Comparison of ENCODE assay signal across 8 mouse cellular contexts in the genomic region with DNA sequence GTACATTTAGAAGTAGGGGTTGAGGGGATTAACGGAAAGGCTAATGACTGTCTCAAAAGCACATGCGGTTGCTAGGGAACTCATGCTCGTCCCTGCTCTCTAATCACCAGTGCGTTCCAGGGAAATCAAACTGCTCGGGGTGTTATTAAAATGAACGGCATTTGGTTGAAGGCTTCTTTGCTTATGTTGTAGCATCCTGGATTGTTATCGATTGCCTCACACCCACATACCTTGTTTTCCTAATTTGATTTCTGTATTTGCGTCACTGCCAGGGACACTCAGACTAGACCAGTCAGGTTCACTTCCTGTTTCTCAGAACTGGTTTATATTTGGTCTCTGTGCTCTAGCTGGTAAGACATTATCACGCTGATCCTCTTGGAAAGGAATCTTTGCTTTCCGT.
DNase-seq lines count a peak whose midpoint lies in the region; ATAC-seq lines count a peak whose summit lies in the region.

No protein-coding gene starts in this region.

- H3K4me3 ChIP-seq in heart, embryonic 11.5 days (ENCODE audit: low read depth, low read length): no peak overlapping the region
- 0 out of 2 replicates have a peak overlapping the region, but pooled peaks have one; percentile 17 for H3K4me3 ChIP-seq in midbrain, embryonic 15.5 days

- H3K4me1 ChIP-seq in heart, embryonic 11.5 days (ENCODE audit: control insufficient read depth, insufficient read depth, low read length): peaks cover 13% of the 10 kb centered on the region; the same call in 1 of the 2 replicates
- H3K4me1 ChIP-seq in midbrain, embryonic 15.5 days: peaks cover 45% of the 10 kb centered on the region

- peaks cover 40% of the 10 kb centered on the region for H3K27me3 ChIP-seq in heart, embryonic 11.5 days (ENCODE audit: control insufficient read depth, insufficient read depth, low read length)
- peaks cover 20% of the 10 kb centered on the region for H3K27me3 ChIP-seq in midbrain, embryonic 15.5 days (replicated peaks)

- H3K9ac ChIP-seq in heart, embryonic 11.5 days (ENCODE audit: low read depth, low read length): no peak overlapping the region
- no peak overlapping the region for H3K9ac ChIP-seq in midbrain, embryonic 15.5 days

- peak; percentile 32 to 53 for DNase-seq in layer of hippocampus, postnatal 14 days (ENCODE audit: low spot score in 2 of 2)
- DNase-seq in layer of hippocampus, postnatal 25 days (ENCODE audit: extremely low spot score in 1 of 2, low spot score in 1 of 2): no peak
- DNase-seq in R1 (ENCODE audit: low read depth, low spot score) (peak; percentile 28), adipocyte (ENCODE audit: low spot score) (no peak)
- DNase-seq in left cerebral cortex, adult 11 months (ENCODE audit: low spot score): no peak
- no peak for DNase-seq in right cerebral cortex, postnatal 14 days

- H3K4me2 ChIP-seq in heart, embryonic 11.5 days: peak overlapping the region; percentile 16; the same call in 1 of the 2 replicates
- peak overlapping the region; percentile 43 for H3K4me2 ChIP-seq in midbrain, embryonic 15.5 days

- no peak for ATAC-seq in heart, embryonic 11.5 days (replicated peaks; ENCODE audit: insufficient number of reproducible peaks, low FRiP score, low TSS enrichment)
- ATAC-seq in midbrain, embryonic 15.5 days (replicated peaks): no peak

- 37% methylated on average over 10 of the region's 10 CpGs for WGBS in heart, embryonic 11.5 days (ENCODE audit: insufficient replicate concordance)
- WGBS in midbrain, embryonic 15.5 days: 11% methylated on average over 10 of the region's 10 CpGs

- no peaks in the 10 kb centered on the region for H3K9me3 ChIP-seq in heart, embryonic 11.5 days (replicated peaks; ENCODE audit: control insufficient read depth, low read length)
- H3K9me3 ChIP-seq in midbrain, embryonic 15.5 days: no peaks in the 10 kb centered on the region

- no peaks in the 10 kb centered on the region for H3K36me3 ChIP-seq in heart, embryonic 11.5 days (ENCODE audit: control insufficient read depth, insufficient read depth, low read length)
- H3K36me3 ChIP-seq in midbrain, embryonic 15.5 days (replicated peaks): no peaks in the 10 kb centered on the region

- no peak overlapping the region for H3K27ac ChIP-seq in heart, embryonic 11.5 days (ENCODE audit: low read depth, low read length)
- H3K27ac ChIP-seq in midbrain, embryonic 15.5 days: peak overlapping the region; percentile 45; the same call in 1 of the 2 replicates

Comparison
In these comparisons a context has a peak if more than half of its experiments do, and no peak if none do; other contexts are left out.
1. DNase-seq: peak in layer of hippocampus, postnatal 14 days (2 of 2) and R1 (single experiment); none in layer of hippocampus, postnatal 25 days (0 of 2), left cerebral cortex, adult 11 months (single experiment), right cerebral cortex, postnatal 14 days (single experiment) and adipocyte (single experiment).